Mouse (Mus musculus) E14TG2a.4 (cell line): ENCODE data around the gene Myo16.

Experiments
- CTCF ChIP-seq: conservative IDR thresholded peaks from 2 replicates; pipeline ENCODE4 v1.5.1; 2014; ENCODE audit warnings: low read length
- NANOG ChIP-seq: IDR thresholded peaks from 2 replicates; pipeline ENCODE4 v1.6.1; 2014; ENCODE audit warnings: borderline replicate concordance, low read length, mixed read lengths

GRCm38 (mm10) chr8:10249156-10249555 lies 95.4 kb downstream of the Myo16 start:
- TF ChIP-seq CTCF, result no peak
- TF ChIP-seq NANOG, result no peak
